Mouse (Mus musculus) neutrophil, adult 5-6 weeks (primary cell): ENCODE measurements around the gene Pdcd7. TPM values are rescaled to one million over a fixed set of nuclear protein-coding genes. Genes with fewer than 3 reads are reported as not detected.
A peak's percentile ranks its signal among the peaks of the same experiment; 100 is the strongest.
"Not testable (repeated sequence)": the region's sequence is repeated elsewhere in the genome, so short reads cannot be mapped to it uniquely, and the experiment has no call there.

Source experiments
- ATAC-seq: fragments of 151-379, 151-347 bp; 2 replicates; pipeline ENCODE4 v1.8.0; 2017; ENCODE audit warnings: mild to moderate bottlenecking, moderate TSS enrichment; ENCODE audit not compliant: insufficient number of reproducible peaks, poor library complexity, low FRiP score, severe bottlenecking; ENCODE audit errors: extremely low read depth
- total RNA-seq: library from RNA; stranded (forward); fragments of 200-1000 nt; gene quantifications from 2 replicates; pipeline ENCODE4 v1.2.3, GENCODE M21; 2017

Gene Pdcd7
- total RNA-seq: 38.8 and 39.4 TPM in 2 replicates

DNA sequence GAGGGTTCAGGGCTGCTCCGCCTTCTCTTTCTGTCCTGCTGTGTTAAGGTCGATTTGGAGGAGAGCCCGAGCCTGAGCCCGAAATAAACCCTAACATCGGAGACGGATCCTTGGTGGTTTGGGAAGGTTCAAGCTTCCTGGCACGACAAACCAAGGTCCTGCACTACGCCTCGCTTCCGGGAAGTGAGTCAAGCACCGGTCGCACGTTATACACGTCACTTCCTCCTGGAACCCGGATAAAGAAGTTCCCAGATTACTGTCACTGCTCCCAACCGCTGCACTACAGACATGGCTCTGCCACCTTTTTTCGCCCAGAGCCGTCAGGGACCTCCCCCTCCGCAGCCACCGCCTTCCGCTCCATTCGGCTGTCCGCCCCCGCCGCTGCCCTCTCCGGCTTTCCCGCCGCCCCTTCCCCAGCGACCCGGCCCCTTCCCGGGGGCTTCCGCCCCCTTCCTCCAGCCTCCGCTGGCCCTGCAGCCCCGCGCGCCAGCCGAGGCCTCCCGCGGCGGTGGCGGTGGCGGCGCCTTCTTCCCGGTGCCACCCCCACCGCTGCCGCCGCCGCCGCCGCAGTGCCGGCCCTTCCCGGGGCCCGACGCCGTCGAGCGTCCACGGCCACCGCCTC is at the start of gene Pdcd7:
TSS of gene Pdcd7 (plus strand) at position 251 of the 622 bp plus-strand sequence.
- ATAC-seq: peak; percentile 89

DNA sequence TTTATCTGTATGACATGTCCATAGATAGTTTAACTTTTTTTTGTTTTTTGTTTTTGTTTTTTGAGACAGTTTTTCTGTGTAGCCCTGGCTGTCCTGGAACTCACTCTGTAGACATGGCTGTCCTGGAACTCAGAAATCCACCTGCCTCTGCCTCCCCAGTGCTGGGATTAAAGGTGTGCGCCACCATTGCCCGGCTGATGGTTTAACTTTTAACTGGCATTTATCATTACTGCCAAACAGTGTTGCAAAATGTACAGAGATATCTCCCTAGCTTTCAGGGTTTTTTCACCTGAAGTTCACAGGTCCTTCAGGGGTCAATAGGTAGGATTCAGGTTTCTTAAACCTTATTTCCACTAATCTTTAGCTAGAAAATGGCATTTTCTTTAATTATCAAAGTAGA is 48.8 kb upstream of the Pdcd7 start:
- ATAC-seq: no peak

DNA sequence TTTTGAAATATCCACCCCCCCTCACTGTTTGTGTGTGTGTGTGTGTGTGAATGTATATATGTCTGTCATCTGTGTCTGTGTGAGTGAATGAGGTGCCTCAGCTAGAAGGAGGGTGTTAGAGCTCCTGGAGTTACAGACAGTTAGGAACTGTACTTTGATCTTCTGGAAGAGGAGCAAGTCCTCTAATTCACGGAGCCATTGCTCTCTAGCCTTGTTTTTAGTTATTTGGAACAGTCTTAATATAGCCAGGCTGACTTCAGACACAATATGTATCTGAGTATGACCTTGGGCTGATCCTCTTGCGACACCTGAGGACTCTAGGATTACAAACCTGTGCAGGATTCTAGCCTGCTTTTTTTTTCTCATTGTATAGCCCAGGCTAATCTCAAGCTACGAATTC is 47.1 kb upstream of the Pdcd7 start:
- ATAC-seq: no peak

DNA sequence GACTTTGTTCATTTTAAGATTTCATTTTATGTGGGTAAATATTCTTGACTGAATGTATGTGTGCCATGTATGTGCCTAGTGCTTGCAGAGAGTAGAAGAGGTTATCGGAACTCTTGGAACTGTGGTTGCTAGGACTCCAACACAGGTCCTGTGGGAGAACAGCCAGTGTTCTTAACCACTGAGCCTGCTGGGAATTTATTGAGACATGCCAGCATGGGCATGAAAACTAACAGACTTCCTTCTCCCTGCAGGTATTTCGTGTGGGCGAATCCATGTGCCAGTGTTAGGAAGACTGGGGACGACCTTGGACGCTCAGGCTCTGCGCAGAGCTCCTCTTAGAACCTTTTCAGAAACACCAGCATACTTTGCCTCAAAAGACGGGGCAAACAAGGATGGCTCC is 46.3 kb upstream of the Pdcd7 start:
- ATAC-seq: no peak

- ATAC-seq: no peak
Observed at GRCm38 (mm10) chr9:65302327-65302983, 43.4 kb upstream of the Pdcd7 start.

DNA sequence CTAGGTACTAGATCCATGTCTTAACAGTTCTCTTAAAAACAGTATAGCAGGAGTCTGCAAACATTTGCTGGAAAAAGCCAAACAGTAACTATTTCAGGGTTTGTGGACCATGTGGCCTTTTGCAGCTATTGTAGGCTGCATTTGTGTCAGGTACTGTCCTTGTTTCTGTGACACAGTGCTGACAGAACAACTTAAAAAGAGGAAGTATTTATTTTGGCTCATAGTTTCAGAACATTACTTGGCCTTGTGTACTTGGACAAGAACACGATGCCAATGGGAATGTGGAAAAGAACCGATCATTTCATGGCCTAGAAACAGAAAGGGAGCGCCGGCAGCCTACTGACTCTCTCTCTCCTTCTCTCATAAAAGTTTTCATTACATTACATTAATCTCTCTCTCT is 42.3 kb upstream of the Pdcd7 start:
- ATAC-seq: no peak

- ATAC-seq: no peak
Observed at GRCm38 (mm10) chr9:65304300-65304699, 41.6 kb upstream of the Pdcd7 start.

GRCm38 (mm10) chr9:65306672-65307071 is 39.2 kb upstream of the Pdcd7 start:
- ATAC-seq: no peak

- no peak for ATAC-seq
Observed at GRCm38 (mm10) chr9:65308011-65308410, 37.9 kb upstream of the Pdcd7 start.

GRCm38 (mm10) chr9:65312669-65313357 is 33.1 kb upstream of the Pdcd7 start:
- ATAC-seq: peak; percentile 13; the same call in 1 of the 2 replicates

DNA sequence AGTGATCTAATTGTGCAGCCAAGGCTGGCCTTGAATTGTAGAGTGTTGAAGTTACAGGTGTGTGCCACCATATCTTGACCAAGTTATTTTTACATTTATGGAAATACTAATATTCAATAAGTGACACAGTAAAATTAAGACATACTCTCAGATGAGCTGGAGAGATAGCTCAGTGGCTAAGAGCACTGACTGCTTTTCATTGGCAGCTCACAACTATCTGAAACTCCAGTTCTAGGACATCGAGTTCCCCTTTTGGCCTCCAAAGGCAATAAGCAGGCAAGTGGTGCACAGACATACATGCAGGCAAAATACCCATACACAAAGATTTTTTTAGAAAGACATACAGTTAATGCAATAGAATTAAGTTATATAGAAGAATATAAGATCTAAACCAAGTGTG is 32.1 kb upstream of the Pdcd7 start:
- no peak for ATAC-seq

- ATAC-seq: no peak
Observed at GRCm38 (mm10) chr9:65322255-65322900, 23.5 kb upstream of the Pdcd7 start.

GRCm38 (mm10) chr9:65325971-65326370 is 19.9 kb upstream of the Pdcd7 start:
- ATAC-seq: no peak

DNA sequence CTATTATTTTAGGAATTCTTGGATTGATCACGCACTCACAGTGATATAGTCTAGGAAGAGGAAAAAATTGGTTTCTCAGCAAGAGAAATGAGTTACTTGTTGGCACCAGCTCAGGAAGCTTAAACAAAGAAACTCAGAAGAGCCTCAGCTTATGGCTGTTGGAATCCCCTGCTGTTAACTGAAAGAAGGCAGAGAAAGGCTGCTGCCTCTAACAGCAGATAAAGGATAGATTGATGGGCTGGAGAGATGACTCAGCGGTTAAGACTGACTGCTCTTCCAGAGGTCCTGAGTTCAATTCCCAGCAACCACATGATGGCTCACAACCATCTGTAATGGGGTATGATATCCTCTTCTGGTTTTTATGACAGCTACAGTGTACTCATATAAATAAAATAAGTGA is 18.5 kb upstream of the Pdcd7 start:
- no peak for ATAC-seq

GRCm38 (mm10) chr9:65333958-65334357 is 11.9 kb upstream of the Pdcd7 start:
- no peak for ATAC-seq

DNA sequence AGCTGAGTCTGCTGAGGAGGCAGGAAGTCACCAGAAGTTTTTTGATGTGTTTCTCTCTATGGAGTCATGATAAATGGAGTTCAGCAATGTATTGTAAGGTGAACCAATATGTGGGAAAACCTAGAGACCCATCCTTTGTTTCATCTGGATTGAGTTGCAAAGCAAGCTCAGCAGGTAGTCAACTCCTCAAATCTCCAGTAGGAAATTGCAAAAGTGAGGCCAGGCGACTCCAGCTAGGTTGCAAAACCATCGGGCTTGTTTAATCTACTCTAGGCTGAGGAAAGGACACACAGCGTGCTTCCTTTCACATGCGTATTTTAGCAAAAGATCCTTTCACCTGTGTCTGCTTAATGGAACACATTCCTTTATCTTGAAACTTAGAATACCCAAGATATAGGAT is 6.8 kb upstream of the Pdcd7 start:
- no peak for ATAC-seq

- ATAC-seq: no peak
Observed at GRCm38 (mm10) chr9:65340414-65340813, 5.5 kb upstream of the Pdcd7 start.

DNA sequence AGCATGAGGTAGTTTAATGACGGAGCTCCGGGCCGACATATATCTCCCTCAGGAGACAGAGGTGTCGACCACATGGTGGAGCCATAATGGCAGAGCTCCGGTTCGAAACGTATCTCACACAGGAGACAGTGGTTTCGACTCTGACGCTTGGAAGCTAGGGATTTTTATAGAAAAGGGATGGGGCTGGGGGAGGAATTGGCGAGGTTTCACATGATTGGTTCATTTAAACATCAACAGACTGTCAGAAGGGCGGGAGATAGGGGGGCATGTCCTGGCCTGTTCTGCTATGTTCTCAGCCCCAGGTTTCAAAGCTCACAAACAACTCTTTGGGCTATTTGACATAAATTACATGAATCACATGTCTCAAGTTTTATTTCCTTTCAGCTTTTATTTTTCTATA is 465 bp upstream of the Pdcd7 start:
- ATAC-seq: not testable (repeated sequence)

GRCm38 (mm10) chr9:65346476-65347111 is 690 bp downstream of the Pdcd7 start:
- peak; percentile 49 for ATAC-seq
